Mouse (Mus musculus) 416B (cell line): ENCODE data around the gene Snai1.

Experiments used
- DNase-seq: peaks from one replicate; pipeline ENCODE4 v3.0.0; 2011; ENCODE audit warnings: low read depth

The Snai1 gene

GRCm38 (mm10) chr2:167585273-167585672 lies 47.3 kb downstream of the Snai1 start:
- DNase-seq, result no peak

GRCm38 (mm10) chr2:167586041-167586440 lies 48.0 kb downstream of the Snai1 start:
- DNase-seq, result no peak

- peak; percentile 27 for DNase-seq
Measured at GRCm38 (mm10) chr2:167586976-167587375, 49.0 kb downstream of the Snai1 start.

GRCm38 (mm10) chr2:167588774-167589577 lies 51.0 kb downstream of the Snai1 start:
- peak; percentile 93 for DNase-seq
